Mouse (Mus musculus) kidney, adult 2 months (tissue): ENCODE data around the gene Anks3. TPM values are rescaled to one million over a fixed set of nuclear protein-coding genes. Genes with fewer than 3 reads are reported as not detected.

Source experiments
- DNase-seq: peaks from one replicate; pipeline ENCODE4 v3.0.0; 2021
- H3K27ac ChIP-seq: fragments of 200-500 bp; 2 replicates; pipeline ENCODE4 v1.5.1; 2012; ENCODE audit warnings: low read depth, low read length, control low read depth, inconsistent platforms; ENCODE audit not compliant: insufficient read depth
- H3K27me3 ChIP-seq: fragments of 200-500 bp; replicated peaks from 2 replicates; pipeline ENCODE4 v1.6.1; 2012; ENCODE audit warnings: mild to moderate bottlenecking, moderate library complexity, low read length, inconsistent platforms; ENCODE audit not compliant: control insufficient read depth, insufficient read depth
- H3K36me3 ChIP-seq: fragments of 200-500 bp; 2 replicates; pipeline ENCODE4 v1.6.1; 2012; ENCODE audit warnings: mild to moderate bottlenecking, moderate library complexity, low read length, inconsistent platforms; ENCODE audit not compliant: control insufficient read depth, insufficient read depth
- H3K4me1 ChIP-seq: fragments of 200-500 bp; 2 replicates; pipeline ENCODE4 v1.6.1; 2011; ENCODE audit warnings: low read length; ENCODE audit not compliant: control insufficient read depth, insufficient read depth
- H3K4me3 ChIP-seq: fragments of 200-500 bp; 2 replicates; pipeline ENCODE4 v1.5.1; 2011; ENCODE audit warnings: mild to moderate bottlenecking, low read depth, low read length, control low read depth; ENCODE audit not compliant: insufficient read depth
- CTCF ChIP-seq: fragments of 200-500 bp; conservative IDR thresholded peaks from 2 replicates; pipeline ENCODE4 v1.5.1; 2011; ENCODE audit warnings: low read depth, mild to moderate bottlenecking, control low read depth, low read length, moderate library complexity, mixed read lengths; ENCODE audit not compliant: insufficient read depth, insufficient read length
- POLR2A ChIP-seq: fragments of 200-500 bp; IDR thresholded peaks from one replicate; pipeline ENCODE4 v1.6.1; 2011; ENCODE audit warnings: low read depth, low read length, control low read depth
- WGBS: fragments of 180-500 bp; shearing (Covaris S2); methylation state at CpG from one replicate; pipeline ENCODE4 v1.1.7; 2018; 5-methylcytosine and 5-hydroxymethylcytosine counted together
- polyA plus RNA-seq: library from polyadenylated mRNA; depleted of rRNA; stranded (reverse); fragments of >200 nt; gene quantifications from 2 replicates; pipeline ENCODE4 v1.2.3, GENCODE M21; 2012; rRNA removed

Gene Anks3
- 50.7 and 61.1 TPM in 2 replicates for polyA plus RNA-seq

- DNase-seq = peak; percentile 99
- WGBS = under 1% methylated on average over 76 of the region's 76 CpGs
These were observed at the start of gene Anks3 for GRCm38 (mm10) chr16:4963797-4964709. Anks3 (minus strand) TSS chr16:4964205.

GRCm38 (mm10) chr16:5013054-5013838, 49.2 kb upstream of the Anks3 start, which contains the start of gene Rogdi:
Rogdi (minus strand) TSS chr16:5013553.
- Histone ChIP-seq H3K4me3 (peak within 1 kb of the TSS; percentile 83), H3K27me3 (no peaks in the 10 kb centered on the region), H3K4me1 (peaks cover 10% of the 10 kb centered on the region), H3K36me3 (no peaks in the 10 kb centered on the region), H3K27ac (peak within 1 kb of the TSS; percentile 75)
- TF ChIP-seq CTCF (peak; percentile 25; the same call in 1 of the 2 replicates), POLR2A (peak; percentile 74)
- under 1% methylated on average over 63 of the region's 63 CpGs for WGBS
- DNase-seq = peak; percentile 100

More at GRCm38 (mm10) chr16:4963797-4964709, at the start of gene Anks3:
- TF ChIP-seq POLR2A (peak; percentile 49), CTCF (no peak)
- Histone ChIP-seq H3K27me3 (no peaks in the 10 kb centered on the region), H3K27ac (peak within 1 kb of the TSS; percentile 37), H3K4me1 (peaks cover 4% of the 10 kb centered on the region; the same call in 1 of the 2 replicates), H3K4me3 (peak within 1 kb of the TSS; percentile 82), H3K36me3 (no peaks in the 10 kb centered on the region)

GRCm38 (mm10) chr16:5012036-5013005, 48.3 kb upstream of the Anks3 start:
- peak; percentile 76 for DNase-seq
- TF ChIP-seq CTCF (no peak), POLR2A (no peak)
- H3K4me3 ChIP-seq = peak overlapping the region; percentile 83

GRCm38 (mm10) chr16:5011285-5011684, 47.3 kb upstream of the Anks3 start:
- no peak overlapping the region for H3K27ac ChIP-seq
- no peak overlapping the region for H3K4me3 ChIP-seq
- H3K36me3 ChIP-seq = no peaks in the 10 kb centered on the region
- 78% methylated on average over 7 of the region's 7 CpGs for WGBS
- H3K27me3 ChIP-seq = no peaks in the 10 kb centered on the region
- no peak for TF ChIP-seq POLR2A
- no peak for TF ChIP-seq CTCF
- no peak for DNase-seq
- H3K4me1 ChIP-seq = peaks cover 15% of the 10 kb centered on the region

More at GRCm38 (mm10) chr16:5012036-5013005, 48.3 kb upstream of the Anks3 start:
- Histone ChIP-seq H3K27me3 (no peaks in the 10 kb centered on the region), H3K4me1 (peaks cover 10% of the 10 kb centered on the region), H3K36me3 (no peaks in the 10 kb centered on the region), H3K27ac (peak overlapping the region; percentile 75)
- 24% methylated on average over 13 of the region's 13 CpGs for WGBS

GRCm38 (mm10) chr16:5010371-5010935, 46.4 kb upstream of the Anks3 start:
- Histone ChIP-seq H3K36me3 (no peaks in the 10 kb centered on the region), H3K4me1 (peaks cover 15% of the 10 kb centered on the region), H3K27ac (no peak overlapping the region), H3K27me3 (no peaks in the 10 kb centered on the region), H3K4me3 (no peak overlapping the region)
- no peak for TF ChIP-seq POLR2A
- no peak for TF ChIP-seq CTCF
- WGBS = 92% methylated on average over 10 of the region's 10 CpGs
- DNase-seq = no peak

- peak; percentile 88 for DNase-seq
- peak overlapping the region; percentile 48; the same call in 1 of the 2 replicates for H3K4me3 ChIP-seq
- 58% methylated on average over 12 of the region's 12 CpGs for WGBS
- no peak for TF ChIP-seq POLR2A
- 0 out of 2 replicates have a peak, but pooled peaks have one; percentile 17 for TF ChIP-seq CTCF
- H3K36me3 ChIP-seq = no peaks in the 10 kb centered on the region
- no peaks in the 10 kb centered on the region for H3K27me3 ChIP-seq
- peaks cover 15% of the 10 kb centered on the region for H3K4me1 ChIP-seq
- H3K27ac ChIP-seq = peak overlapping the region; percentile 76
These were observed 44.1 kb upstream of the Anks3 start for GRCm38 (mm10) chr16:5008076-5008475.
